In the genomic region with DNA sequence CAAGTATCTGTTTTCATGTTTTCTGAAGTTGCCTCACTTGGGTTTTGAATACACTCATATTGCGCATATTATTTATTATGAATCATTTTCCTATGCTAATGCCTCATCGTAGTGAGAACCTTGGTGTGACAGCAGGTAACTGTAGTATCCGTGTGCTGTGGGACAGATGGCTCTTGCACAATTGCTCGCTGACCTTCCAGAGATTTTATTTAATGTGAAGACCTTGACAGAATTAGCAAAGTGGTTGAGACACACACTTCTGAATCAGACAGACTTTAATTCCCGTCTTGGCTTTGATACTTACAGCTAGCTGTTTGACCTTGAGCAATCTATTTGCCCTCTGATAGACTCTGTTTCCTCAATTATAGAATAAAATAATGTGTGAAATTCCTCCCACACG, we compare ENCODE assay signal across 12 mouse cellular contexts.
"Had no signal": no experiment of that assay in that cellular context is flagged by ENCODE, and none has a peak within 500 bp of the region (broad histone marks: within the 10 kb centered on the region; RNA-seq: fewer than 3 reads in every experiment).

No protein-coding gene starts in this region.

- H3K36me3 ChIP-seq: limb, embryonic 10.5 days; liver, embryonic 15.5 days; midbrain, embryonic 10.5 days; neural tube, embryonic 12.5 days had no signal

- ATAC-seq: lung, postnatal 0 days had no signal

- H3K27ac ChIP-seq: left cerebral cortex, adult 2 months; limb, embryonic 10.5 days; liver, embryonic 15.5 days; midbrain, embryonic 10.5 days; neural tube, embryonic 12.5 days; stomach, postnatal 0 days had no signal

- H3K4me1 ChIP-seq: limb, embryonic 10.5 days; liver, embryonic 15.5 days; midbrain, embryonic 10.5 days; neural tube, embryonic 12.5 days had no signal

- H3K27me3 ChIP-seq: liver, embryonic 15.5 days; neural tube, embryonic 12.5 days had no signal

- H3K9me3 ChIP-seq: limb, embryonic 10.5 days; liver, embryonic 15.5 days; midbrain, embryonic 10.5 days; neural tube, embryonic 12.5 days had no signal

- DNase-seq: kidney, postnatal 25 days; lung, adult 2 months; lung, postnatal 4 days had no signal

- H3K4me3 ChIP-seq: left cerebral cortex, adult 2 months; limb, embryonic 10.5 days; liver, embryonic 15.5 days; midbrain, embryonic 10.5 days; myocyte; neural tube, embryonic 12.5 days had no signal

- H3K9ac ChIP-seq: liver, embryonic 15.5 days; neural tube, embryonic 12.5 days had no signal

- H3K4me2 ChIP-seq: liver, embryonic 11.5 days; liver, embryonic 15.5 days; neural tube, embryonic 12.5 days had no signal
